Mouse (Mus musculus) heart, adult 9 months (tissue): ENCODE data around the gene Cbr2.
"Not testable (repeated sequence)": the region's sequence is repeated elsewhere in the genome, so short reads cannot be mapped to it uniquely, and the experiment has no call there.

ENCODE experiments used
- DNase-seq, 2 experiments: peaks; one replicate each; pipeline ENCODE4 v3.0.0; 2022; ENCODE audit warnings: low spot score in 2 of 2

The Cbr2 gene

DNA sequence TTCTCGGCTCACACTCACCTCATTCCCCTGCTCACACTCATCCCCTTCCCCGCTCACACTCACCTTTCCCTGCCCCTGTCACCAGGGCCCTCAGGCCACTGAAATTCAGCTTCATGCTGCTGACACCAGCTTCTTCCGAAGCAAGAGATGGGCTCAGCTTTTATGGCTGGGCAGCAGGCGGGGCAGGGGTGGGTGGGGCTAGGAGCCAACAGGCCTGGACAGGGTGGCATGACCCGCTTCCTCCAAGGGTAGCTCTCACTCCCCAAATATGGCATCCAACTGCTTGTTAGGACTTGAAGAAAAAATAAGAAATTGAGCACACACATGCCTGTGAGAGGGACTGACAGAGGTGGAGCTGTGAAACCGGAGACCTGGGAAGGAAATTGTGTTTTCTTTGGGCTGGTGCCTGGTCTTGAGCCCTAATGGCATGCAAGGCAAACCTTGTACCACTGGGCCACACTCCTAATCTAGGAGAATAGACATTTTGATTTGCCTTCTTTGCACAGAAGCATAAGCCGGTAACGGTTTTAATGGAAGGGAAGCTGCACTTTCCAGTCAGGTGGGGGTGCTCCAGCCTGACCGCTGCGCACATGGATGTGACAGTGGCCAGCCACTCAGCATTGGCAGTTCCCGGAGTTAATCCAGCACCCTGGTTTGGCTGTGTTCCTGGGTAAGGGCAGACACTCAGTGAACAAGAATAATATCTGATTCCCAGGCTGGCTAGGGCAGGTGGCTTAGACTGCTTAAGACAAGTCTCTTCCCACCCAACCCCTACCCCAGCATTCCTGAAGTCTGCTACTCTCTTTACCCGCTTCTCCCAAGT lies at the start of gene Cbr2:
Gene Cbr2, minus strand, starts transcription at position 257 of the 823 bp plus-strand sequence.
- DNase-seq = peak in 1 of 2 experiments; percentile 60

DNA sequence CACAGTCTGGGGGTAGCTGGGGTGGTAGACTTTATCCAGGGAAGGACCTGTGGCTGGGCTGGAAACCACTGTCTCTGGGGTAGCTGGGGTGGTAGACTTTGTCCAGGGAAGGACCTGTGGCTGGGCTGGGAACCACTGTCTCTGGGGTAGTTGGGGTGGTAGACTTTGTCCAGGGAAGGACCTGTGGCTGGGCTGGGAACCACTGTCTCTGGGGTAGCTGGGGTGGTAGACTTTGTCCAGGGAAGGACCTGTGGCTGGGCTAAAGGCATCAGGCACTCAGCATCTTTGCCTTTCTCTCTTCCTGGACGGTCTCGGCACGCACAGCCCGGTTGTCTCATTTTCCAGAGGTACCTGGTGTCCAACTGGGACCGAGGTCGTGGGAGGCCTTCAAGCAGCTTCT lies 49.4 kb upstream of the Cbr2 start:
- DNase-seq = not testable (repeated sequence)

DNA sequence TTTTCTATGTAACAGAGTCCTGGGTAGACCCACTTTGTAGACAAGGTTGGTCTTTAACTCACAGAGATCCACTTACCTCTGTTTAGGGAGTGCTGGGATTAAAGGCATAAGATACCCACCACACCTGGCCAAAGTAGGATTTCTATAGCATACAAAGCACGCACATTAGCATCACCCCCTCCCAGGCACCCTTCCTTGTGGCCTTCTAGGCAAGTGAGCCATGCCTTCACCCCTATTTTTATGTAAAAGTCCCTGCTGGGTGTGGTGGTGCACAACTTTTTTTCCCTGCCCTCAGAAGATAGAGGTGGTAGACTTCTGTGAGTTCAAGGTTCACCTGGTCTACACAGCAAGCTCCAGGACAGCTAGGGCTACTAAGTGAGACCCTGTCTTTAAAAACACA lies 48.0 kb upstream of the Cbr2 start:
- no peak for DNase-seq

GRCm38 (mm10) chr11:120777123-120777522 lies 45.2 kb upstream of the Cbr2 start:
- DNase-seq = no peak

DNA sequence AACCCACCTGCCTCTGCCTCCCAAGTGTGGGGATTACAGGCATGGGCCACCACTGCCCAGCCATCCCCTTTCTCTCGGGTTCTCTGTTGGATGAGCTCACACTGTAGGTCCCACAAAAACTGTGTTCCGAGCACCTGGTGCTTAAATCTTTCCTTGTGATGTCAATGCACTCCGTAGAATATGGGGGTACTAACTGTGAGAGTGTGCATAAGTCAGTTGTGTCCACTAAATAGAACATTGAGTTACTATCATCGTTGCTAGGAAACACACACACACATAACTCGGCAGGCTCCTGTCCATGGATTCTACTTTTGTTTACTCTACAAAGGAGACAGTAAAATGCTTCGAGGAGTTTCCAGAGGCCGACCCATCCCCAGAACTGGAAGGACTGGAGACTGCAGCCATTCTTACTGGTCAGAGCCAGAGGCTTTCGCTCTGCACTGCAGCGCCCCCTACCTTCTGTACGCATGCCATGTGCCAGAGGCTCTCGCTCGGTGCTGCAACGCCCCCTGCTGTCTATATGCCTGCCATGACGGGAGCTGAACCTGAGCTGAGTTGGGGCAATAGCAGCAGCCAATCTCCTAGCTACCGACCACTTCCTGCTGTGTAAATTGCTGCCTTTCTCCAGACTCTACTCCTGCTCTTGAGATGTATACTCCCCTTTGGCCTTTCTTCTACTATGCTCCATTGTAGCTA lies 44.0 kb upstream of the Cbr2 start:
- DNase-seq = peak; percentile 74 to 91

- no peak for DNase-seq
These were observed 41.7 kb upstream of the Cbr2 start for GRCm38 (mm10) chr11:120773463-120774190.

- DNase-seq = no peak
These were observed 40.8 kb upstream of the Cbr2 start for GRCm38 (mm10) chr11:120772749-120773148.

- no peak for DNase-seq
These were observed 36.3 kb upstream of the Cbr2 start for GRCm38 (mm10) chr11:120768206-120768605.

GRCm38 (mm10) chr11:120767023-120767422 lies 35.1 kb upstream of the Cbr2 start:
- DNase-seq = not testable (repeated sequence)

DNA sequence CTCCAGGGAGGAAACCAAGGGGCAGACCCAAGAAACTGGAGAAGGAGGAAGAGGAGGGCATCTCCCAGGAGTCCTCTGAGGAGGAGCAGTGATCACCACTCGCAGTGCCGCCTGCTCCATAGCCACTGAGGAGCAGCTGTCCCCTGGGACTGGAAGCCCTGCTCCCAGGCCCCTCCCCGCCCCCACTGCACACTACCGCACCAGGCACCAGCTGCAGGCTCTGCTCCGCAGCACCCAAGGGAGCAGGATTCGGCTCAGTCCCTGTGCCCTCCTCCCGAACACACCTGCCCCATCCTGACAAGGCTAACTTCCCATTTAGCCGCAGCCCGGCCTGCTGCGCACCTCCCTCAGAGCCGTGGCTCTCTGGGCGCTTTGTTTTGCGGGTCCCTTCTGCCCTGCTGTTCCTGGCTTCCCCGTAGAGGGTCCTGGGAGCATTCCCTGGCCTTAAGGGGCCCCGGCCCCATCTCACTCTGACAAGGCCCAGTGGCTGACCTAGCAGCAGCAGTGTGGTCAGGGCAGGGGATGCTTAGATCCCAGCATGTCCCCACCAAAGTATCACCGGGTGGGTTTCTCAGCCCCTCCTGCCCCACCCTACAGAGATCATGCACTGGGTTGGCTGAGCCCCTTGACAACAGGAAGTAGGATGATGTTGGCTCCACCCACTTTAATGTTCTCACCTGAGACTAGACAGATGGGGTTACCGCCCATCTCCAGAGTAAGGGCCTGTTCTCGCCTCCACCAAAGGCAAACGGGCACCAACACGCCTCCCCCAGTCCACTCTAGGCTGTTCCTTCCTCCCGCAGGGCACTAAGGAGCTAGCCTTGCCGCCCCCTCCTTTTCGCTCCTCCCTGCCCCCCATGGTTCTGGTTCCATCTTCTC lies 31.4 kb upstream of the Cbr2 start:
- DNase-seq = not testable (repeated sequence)

DNA sequence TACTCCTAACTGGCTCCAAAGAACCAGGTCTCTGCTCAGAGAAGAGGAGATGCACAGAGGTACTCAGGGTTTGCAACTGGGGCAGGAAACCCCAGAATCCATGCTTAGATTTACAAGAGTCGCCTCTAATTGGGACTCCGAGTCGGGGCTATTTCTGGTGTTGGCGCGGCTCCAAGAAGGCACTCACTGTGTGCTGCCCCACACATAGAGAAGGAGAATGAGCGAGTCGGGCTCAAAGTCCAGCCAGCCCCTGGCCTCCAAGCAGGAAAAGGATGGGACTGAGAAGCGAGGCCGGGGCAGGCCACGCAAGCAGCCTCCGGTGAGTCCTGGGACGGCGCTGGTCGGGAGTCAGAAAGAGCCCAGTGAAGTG lies 30.7 kb upstream of the Cbr2 start, which contains the start of gene Hmga1b:
Gene Hmga1b, plus strand, starts transcription at position 123 of the 370 bp plus-strand sequence.
- not testable (repeated sequence) for DNase-seq

- DNase-seq = no peak
These were observed 30.1 kb upstream of the Cbr2 start for GRCm38 (mm10) chr11:120761811-120762671.

GRCm38 (mm10) chr11:120760236-120760635 lies 28.3 kb upstream of the Cbr2 start:
- no peak for DNase-seq

- DNase-seq = no peak
These were observed 19.7 kb upstream of the Cbr2 start for GRCm38 (mm10) chr11:120751606-120752005.

- peak in 1 of 2 experiments; percentile 39 for DNase-seq
These were observed 17.5 kb upstream of the Cbr2 start for GRCm38 (mm10) chr11:120749430-120749829.

- peak; percentile 28 to 68 for DNase-seq
These were observed 16.1 kb upstream of the Cbr2 start for GRCm38 (mm10) chr11:120747974-120748373.

DNA sequence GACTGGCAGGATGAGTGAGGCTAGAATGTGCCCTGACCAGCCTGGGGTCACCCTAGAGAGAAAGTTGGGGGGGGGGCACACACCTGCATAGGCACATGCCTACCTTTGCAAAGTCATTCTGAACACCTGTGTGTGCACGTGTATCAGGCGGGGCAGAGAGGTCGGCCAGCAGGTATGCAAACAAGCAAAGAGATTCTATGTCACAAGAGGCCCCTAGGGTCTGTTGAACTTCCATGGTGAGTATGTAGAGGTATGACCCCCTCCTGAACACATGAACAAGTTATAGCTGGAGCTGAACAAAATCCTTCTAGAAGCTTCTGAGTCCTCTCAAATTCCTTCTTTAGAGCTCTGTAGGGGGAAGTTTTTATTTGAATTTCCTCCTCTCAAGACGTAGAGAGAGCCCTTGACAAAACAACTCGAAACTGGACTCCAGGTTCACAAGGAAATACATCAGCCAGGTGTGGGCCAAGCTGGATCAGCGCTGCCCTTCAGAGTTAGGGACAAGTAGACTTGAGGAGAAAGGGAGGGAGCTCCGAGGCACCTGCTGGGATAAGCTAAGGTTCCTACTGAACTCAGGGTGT lies 12.3 kb upstream of the Cbr2 start:
- DNase-seq = no peak

DNA sequence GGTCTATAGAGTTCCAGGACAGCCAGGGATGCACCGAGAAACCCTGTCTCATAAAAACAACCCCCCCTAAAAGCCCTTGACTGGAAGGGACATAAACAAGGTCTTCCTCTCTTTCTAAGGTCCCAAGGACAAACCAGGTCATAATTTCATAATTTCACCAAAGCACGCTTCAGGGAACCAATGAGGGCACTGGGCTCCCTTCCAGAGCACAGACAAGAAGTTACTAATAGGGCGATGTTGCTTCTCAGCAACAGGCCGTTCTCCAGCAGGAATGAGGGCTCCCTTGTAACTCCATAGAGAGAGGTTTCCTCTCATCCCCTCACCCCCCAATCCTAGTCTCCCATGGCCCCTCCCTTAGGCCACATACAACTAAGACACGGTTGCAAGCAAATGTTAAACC lies 9.1 kb upstream of the Cbr2 start:
- DNase-seq = no peak

DNA sequence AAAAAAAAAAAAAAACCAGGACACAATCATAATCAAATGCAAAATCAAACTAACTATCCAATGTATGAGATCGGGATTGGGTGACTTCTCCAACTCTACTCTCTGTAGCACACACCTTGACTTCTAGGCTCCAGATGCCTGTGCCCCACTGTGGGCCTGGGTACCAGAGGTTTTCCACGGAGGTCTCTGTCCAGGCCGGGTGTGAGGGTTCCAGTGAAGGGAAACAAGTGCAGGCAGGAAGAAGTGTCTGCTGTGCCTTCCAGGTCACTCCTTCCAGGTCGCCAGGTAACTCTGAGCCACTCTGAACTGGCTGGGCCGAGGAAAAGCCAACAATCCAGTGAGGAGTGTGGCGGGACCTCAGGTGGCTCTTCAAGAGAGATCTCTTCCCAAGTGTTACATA lies 4.5 kb upstream of the Cbr2 start:
- DNase-seq = no peak

DNA sequence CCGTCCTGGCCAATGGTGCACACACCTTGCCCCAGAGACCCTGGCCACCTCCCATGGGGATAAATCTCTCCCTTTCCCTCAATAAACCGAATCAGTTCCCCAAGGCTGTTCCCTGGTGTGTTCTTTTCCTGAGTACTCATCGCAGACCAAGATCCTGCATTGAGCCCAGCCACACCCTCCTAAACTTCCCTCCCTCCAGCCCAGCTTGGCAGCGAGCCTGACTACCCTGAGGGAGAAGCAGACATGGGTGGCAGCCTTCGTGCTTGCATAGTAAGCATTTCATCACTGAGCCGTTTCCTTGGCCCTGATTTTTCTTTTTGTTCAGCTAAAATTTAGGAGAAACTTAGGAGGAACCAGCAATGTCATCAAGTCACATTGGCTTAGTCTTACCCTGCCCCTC lies 1.6 kb upstream of the Cbr2 start:
- DNase-seq = peak; percentile 41 to 66
